Comparison of ENCODE assay signal across 8 mouse cellular contexts in genomic region chr9:37207929-37208411, GRCm38 (mm10). TPM values are rescaled to one million over a fixed set of nuclear protein-coding genes. Genes with fewer than 3 reads are reported as not detected.
A peak's percentile ranks its signal among the peaks of the same experiment; 100 is the strongest.
DNase-seq lines count a peak whose midpoint lies in the region; ATAC-seq and TF ChIP-seq lines count a peak whose summit lies in the region.

Tmem218 (plus strand) TSS chr9:37208223.

- no peaks in the 10 kb centered on the region for H3K27me3 ChIP-seq in heart, embryonic 12.5 days (replicated peaks)
- H3K27me3 ChIP-seq in kidney, postnatal 0 days (ENCODE audit: insufficient read depth, low read length), result no peaks in the 10 kb centered on the region
- no peaks in the 10 kb centered on the region for H3K27me3 ChIP-seq in liver, embryonic 11.5 days (replicated peaks; ENCODE audit: control insufficient read depth, insufficient read depth, low read length)
- no peaks in the 10 kb centered on the region for H3K27me3 ChIP-seq in stomach, embryonic 14.5 days (ENCODE audit: control insufficient read depth, insufficient read depth, low read length)

- WGBS in heart, embryonic 12.5 days, result under 1% methylated on average over 21 of the region's 21 CpGs
- under 1% methylated on average over 21 of the region's 21 CpGs for WGBS in kidney, postnatal 0 days
- WGBS in liver, embryonic 11.5 days, result under 1% methylated on average over 21 of the region's 21 CpGs
- WGBS in stomach, embryonic 14.5 days, result 1% methylated on average over 21 of the region's 21 CpGs

- no peak for TF ChIP-seq CTCF in kidney, postnatal 0 days (IDR thresholded peaks at IDR 0.05; ENCODE audit: low read depth)

- H3K4me2 ChIP-seq in heart, embryonic 12.5 days, result peak within 1 kb of the TSS; percentile 74
- H3K4me2 ChIP-seq in kidney, postnatal 0 days (ENCODE audit: low read length), result peak within 1 kb of the TSS; percentile 78
- H3K4me2 ChIP-seq in liver, embryonic 11.5 days, result peak within 1 kb of the TSS; percentile 72
- H3K4me2 ChIP-seq in stomach, embryonic 14.5 days (replicated peaks; ENCODE audit: low read depth, low read length), result peak within 1 kb of the TSS; percentile 74

- no peaks in the 10 kb centered on the region for H3K36me3 ChIP-seq in heart, embryonic 12.5 days
- H3K36me3 ChIP-seq in kidney, postnatal 0 days (ENCODE audit: insufficient read depth, low read length), result no peaks in the 10 kb centered on the region
- H3K36me3 ChIP-seq in liver, embryonic 11.5 days (ENCODE audit: control insufficient read depth, insufficient read depth, low read length), result no peaks in the 10 kb centered on the region
- no peaks in the 10 kb centered on the region for H3K36me3 ChIP-seq in stomach, embryonic 14.5 days (ENCODE audit: control insufficient read depth, insufficient read depth, low read length)

- peak within 1 kb of the TSS; percentile 64 for H3K27ac ChIP-seq in heart, embryonic 12.5 days (ENCODE audit: poor library complexity, severe bottlenecking)
- H3K27ac ChIP-seq in kidney, postnatal 0 days, result peak within 1 kb of the TSS; percentile 84
- peak within 1 kb of the TSS; percentile 36; the same call in 1 of the 2 replicates for H3K27ac ChIP-seq in liver, embryonic 11.5 days (ENCODE audit: low read depth, low read length)
- peak within 1 kb of the TSS; percentile 30; the same call in 1 of the 2 replicates for H3K27ac ChIP-seq in stomach, embryonic 14.5 days (ENCODE audit: low read length)

- DNase-seq in CD4-positive helper T cell, adult 2 months (ENCODE audit: low read depth, low spot score), result peak; percentile 98
- peak; percentile 98 for DNase-seq in brain, embryonic 18.5 days (ENCODE audit: low read depth, low spot score)
- peak; percentile 100 for DNase-seq in kidney, postnatal 0 days (ENCODE audit: low spot score)
- peak; percentile 84 for DNase-seq in liver, embryonic 11.5 days (ENCODE audit: low spot score)
- peak; percentile 99 for DNase-seq in naive thymus-derived CD4-positive, alpha-beta T cell, adult 2 months (ENCODE audit: low read depth)

- ATAC-seq in erythroid progenitor cell, adult 5-6 weeks (replicated peaks; ENCODE audit: low FRiP score, poor library complexity, severe bottlenecking), result peak; percentile 96
- peak; percentile 100 for ATAC-seq in heart, embryonic 12.5 days (ENCODE audit: insufficient number of reproducible peaks, low FRiP score)
- ATAC-seq in kidney, postnatal 0 days (replicated peaks; ENCODE audit: low FRiP score, low read depth), result peak; percentile 100
- peak; percentile 100 for ATAC-seq in liver, embryonic 11.5 days (replicated peaks; ENCODE audit: low FRiP score)
- peak; percentile 100 for ATAC-seq in stomach, embryonic 14.5 days (ENCODE audit: insufficient number of reproducible peaks, insufficient read depth, low FRiP score, low read depth)

- H3K4me1 ChIP-seq in heart, embryonic 12.5 days (replicated peaks), result 0 out of 2 replicates have a peak, but pooled peaks cover 4% of the 10 kb centered on the region
- H3K4me1 ChIP-seq in kidney, postnatal 0 days (replicated peaks; ENCODE audit: insufficient read depth, low read length), result no peaks in the 10 kb centered on the region
- 0 out of 2 replicates have a peak, but pooled peaks cover 8% of the 10 kb centered on the region for H3K4me1 ChIP-seq in liver, embryonic 11.5 days (replicated peaks; ENCODE audit: control insufficient read depth, insufficient read depth, low read length)
- peaks cover 3% of the 10 kb centered on the region; the same call in 1 of the 2 replicates for H3K4me1 ChIP-seq in stomach, embryonic 14.5 days (ENCODE audit: control insufficient read depth, insufficient read depth, low read length)

- H3K9me3 ChIP-seq in heart, embryonic 12.5 days (replicated peaks), result no peaks in the 10 kb centered on the region
- H3K9me3 ChIP-seq in kidney, postnatal 0 days (replicated peaks; ENCODE audit: low read length), result no peaks in the 10 kb centered on the region
- H3K9me3 ChIP-seq in liver, embryonic 11.5 days (ENCODE audit: control insufficient read depth, low read length), result no peaks in the 10 kb centered on the region
- H3K9me3 ChIP-seq in stomach, embryonic 14.5 days (ENCODE audit: control insufficient read depth, low read depth, low read length), result no peaks in the 10 kb centered on the region

- peak within 1 kb of the TSS; percentile 76 for H3K9ac ChIP-seq in heart, embryonic 12.5 days
- H3K9ac ChIP-seq in kidney, postnatal 0 days (ENCODE audit: low read depth, low read length), result peak within 1 kb of the TSS; percentile 64
- peak within 1 kb of the TSS; percentile 71 for H3K9ac ChIP-seq in liver, embryonic 11.5 days (ENCODE audit: low read depth, low read length)
- peak within 1 kb of the TSS; percentile 58 for H3K9ac ChIP-seq in stomach, embryonic 14.5 days (replicated peaks; ENCODE audit: low read depth, low read length)

- H3K4me3 ChIP-seq in heart, embryonic 12.5 days, result peak within 1 kb of the TSS; percentile 77
- peak within 1 kb of the TSS; percentile 68 for H3K4me3 ChIP-seq in kidney, postnatal 0 days (replicated peaks; ENCODE audit: low read depth, low read length)
- peak within 1 kb of the TSS; percentile 63 for H3K4me3 ChIP-seq in liver, embryonic 11.5 days (ENCODE audit: low read depth, low read length)
- peak within 1 kb of the TSS; percentile 53 for H3K4me3 ChIP-seq in stomach, embryonic 14.5 days (ENCODE audit: low read depth, low read length)

RNA-seq across cellular contexts. Expression of gene Tmem218, which starts in this region (rescaled TPM):
- 1.4 TPM in 1 of 2 replicates, not detected in the other for total RNA-seq in erythroid progenitor cell, adult 5-6 weeks (2015; ENCODE audit: low replicate concordance)
- total RNA-seq in erythroid progenitor cell, adult 5-6 weeks (2017; ENCODE audit: low replicate concordance), result 0.23 and 0.77 TPM in 2 replicates
- polyA plus RNA-seq in heart, embryonic 12.5 days (2016; fragmentation: Nextera tagmentation; extraction: Ambion mirVana), result 8.2 and 9.1 TPM in 2 replicates
- 15.5 and 15.7 TPM in 2 replicates for polyA plus RNA-seq in kidney, postnatal 0 days (2015; fragmentation: Nextera tagmentation; extraction: Ambion mirVana)
- 5.8 and 6.7 TPM in 2 replicates for polyA plus RNA-seq in liver, embryonic 11.5 days (2014; fragmentation: Nextera tagmentation; extraction: Ambion mirVana)
- polyA plus RNA-seq in stomach, embryonic 14.5 days (2014; fragmentation: Nextera tagmentation; extraction: Ambion mirVana), result 12.5 and 13.3 TPM in 2 replicates

Comparison
In these comparisons a context has a peak if more than half of its experiments do, and no peak if none do; other contexts are left out.
1. Peak in every context shown above with its lines: DNase-seq, ATAC-seq, H3K4me3 ChIP-seq and H3K27ac ChIP-seq.
2. H3K27ac ChIP-seq: peak in every context shown above with its lines; median percentile 84 in kidney, postnatal 0 days; 64 in heart, embryonic 12.5 days; 36 in liver, embryonic 11.5 days; 30 in stomach, embryonic 14.5 days.